Comparison of ENCODE assay signal across 7 mouse cellular contexts in the genomic region with DNA sequence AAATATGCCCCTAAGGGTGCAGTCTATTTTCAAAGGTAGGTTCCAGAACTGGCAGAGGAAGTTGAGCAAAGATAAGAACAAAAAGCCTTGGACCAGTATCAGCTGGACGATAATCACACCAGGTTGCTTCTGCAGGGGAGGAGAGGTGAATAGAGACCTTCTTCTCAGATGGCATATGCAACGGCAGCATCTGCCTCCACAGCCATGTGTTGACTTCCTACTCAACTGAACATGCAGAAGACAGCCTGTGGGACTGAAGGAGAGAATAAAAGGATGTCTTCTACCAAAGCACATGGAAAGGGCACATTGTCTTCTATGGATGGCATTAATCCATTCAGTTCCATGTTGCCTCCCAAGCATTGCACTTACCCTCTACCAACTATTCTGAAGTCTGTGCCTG.
"Had no signal": no experiment of that assay in that cellular context is flagged by ENCODE, and none has a peak within 500 bp of the region (broad histone marks: within the 10 kb centered on the region; RNA-seq: fewer than 3 reads in every experiment).

No protein-coding gene starts in this region.

- DNase-seq: liver, postnatal 0 days; lung, adult 2 months; lung, postnatal 14 days; lung, postnatal 36 days; thymus, adult 2 months; thymus, postnatal 25 days; thymus, postnatal 4 days had no signal
